Mouse (Mus musculus) intestine, embryonic 14.5 days (tissue): ENCODE data around the gene Aak1. TPM values are rescaled to one million over a fixed set of nuclear protein-coding genes. Genes with fewer than 3 reads are reported as not detected.

Experiments used
- ATAC-seq: fragments of 200-750 bp; cut with Nextera tagmentation; replicated peaks from 2 replicates; pipeline ENCODE4 v1.8.0; 2017; ENCODE audit warnings: low read depth, moderate number of reproducible peaks, moderate TSS enrichment, moderate library complexity; ENCODE audit not compliant: low FRiP score, low TSS enrichment
- DNase-seq: peaks from one replicate; pipeline ENCODE4 v3.0.0-alpha.2; 2018; ENCODE audit warnings: low spot score
- H3K27ac ChIP-seq: fragments of 300-500 bp; sonication (generic); 2 replicates; pipeline ENCODE4 v1.5.1; 2014; ENCODE audit warnings: low read depth, mild to moderate bottlenecking, control low read depth
- H3K27me3 ChIP-seq: fragments of 300-500 bp; sonication (generic); replicated peaks from 2 replicates; pipeline ENCODE4 v1.6.1; 2014; ENCODE audit warnings: low read length, control low read depth; ENCODE audit not compliant: control insufficient read depth, insufficient read depth
- H3K36me3 ChIP-seq: fragments of 300-500 bp; sonication (generic); 2 replicates; pipeline ENCODE4 v1.6.1; 2014; ENCODE audit warnings: low read length, control low read depth; ENCODE audit not compliant: control insufficient read depth, insufficient read depth
- H3K4me1 ChIP-seq: fragments of 300-500 bp; sonication (generic); replicated peaks from 2 replicates; pipeline ENCODE4 v1.6.1; 2014; ENCODE audit warnings: low read length, control low read depth, mixed read lengths; ENCODE audit not compliant: control insufficient read depth, insufficient read depth
- H3K4me2 ChIP-seq: fragments of 300-500 bp; sonication (generic); 2 replicates; pipeline ENCODE4 v1.6.1; 2014; ENCODE audit warnings: low read length
- H3K4me3 ChIP-seq: fragments of 300-500 bp; sonication (generic); 2 replicates; pipeline ENCODE4 v1.5.1; 2014; ENCODE audit warnings: low read depth, low read length, control low read depth, mixed read lengths
- H3K9ac ChIP-seq: fragments of 300-500 bp; sonication (generic); 2 replicates; pipeline ENCODE4 v1.6.1; 2014; ENCODE audit warnings: mild to moderate bottlenecking, low read length
- H3K9me3 ChIP-seq: fragments of 300-500 bp; sonication (generic); 2 replicates; pipeline ENCODE4 v1.6.1; 2016; ENCODE audit warnings: low read length, control low read depth; ENCODE audit not compliant: control insufficient read depth
- WGBS: fragments of 180-500 bp; shearing (Covaris S2); extraction: QIAGEN DNeasy Blood & Tissue Kit; methylation state at CpG from one replicate; pipeline ENCODE4 v1.1.7; 2014; 5-methylcytosine and 5-hydroxymethylcytosine counted together
- polyA plus RNA-seq: library from polyadenylated mRNA; unstranded; fragments of >200 nt; fragmentation: Nextera tagmentation; extraction: Ambion mirVana; gene quantifications from 2 replicates; pipeline ENCODE4 v1.2.1, GENCODE M21; 2014

Aak1 gene
- polyA plus RNA-seq, 1 experiment from 2014 or later: 14.0 TPM

DNA sequence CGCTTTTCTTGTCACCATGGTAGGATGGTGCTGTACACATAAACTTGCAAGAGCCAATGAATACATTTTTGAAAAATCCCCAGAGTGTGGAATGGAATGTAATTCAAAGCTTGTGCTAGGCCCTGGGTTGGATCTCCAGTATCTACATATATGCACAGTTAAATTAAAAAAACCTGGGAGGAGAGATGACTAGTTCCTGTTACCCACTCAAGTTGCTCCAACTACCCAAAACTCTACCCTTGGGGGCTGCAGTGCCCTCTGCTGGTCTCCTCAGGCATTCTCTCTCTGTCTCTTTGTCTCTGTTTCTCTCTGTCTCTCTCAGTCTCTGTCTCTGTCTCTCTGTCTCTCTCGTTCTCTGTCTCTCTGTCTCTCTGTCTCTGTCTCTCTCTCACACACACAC is 21.9 kb upstream of the Aak1 start:
- Histone ChIP-seq H3K27ac (no peak overlapping the region), H3K27me3 (no peaks in the 10 kb centered on the region), H3K9me3 (no peaks in the 10 kb centered on the region), H3K4me3 (no peak overlapping the region), H3K4me1 (peaks cover 4% of the 10 kb centered on the region), H3K4me2 (no peak overlapping the region), H3K9ac (no peak overlapping the region), H3K36me3 (no peaks in the 10 kb centered on the region)
- DNase-seq: no peak
- WGBS: 83% methylated on average over 2 of the region's 2 CpGs
- ATAC-seq: no peak

DNA sequence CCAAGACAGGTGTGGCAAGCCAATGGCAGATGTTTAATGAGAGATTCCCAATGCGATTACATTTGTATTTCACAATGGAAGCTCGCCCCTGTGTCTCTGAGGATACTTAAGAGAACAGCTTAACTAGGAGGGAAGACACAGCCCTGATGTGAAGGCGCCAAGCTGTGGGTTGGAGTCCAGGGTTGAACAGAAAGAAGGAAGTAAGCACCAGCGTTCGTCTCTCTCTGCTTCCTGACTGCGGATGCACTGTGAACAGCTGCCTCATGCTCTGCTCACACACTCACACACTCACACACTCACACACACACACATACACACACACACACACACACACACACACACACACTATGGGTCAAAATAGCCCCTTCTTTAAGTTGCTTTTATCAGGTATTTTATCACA is 19.5 kb upstream of the Aak1 start:
- Histone ChIP-seq H3K36me3 (no peaks in the 10 kb centered on the region), H3K4me3 (no peak overlapping the region), H3K9me3 (no peaks in the 10 kb centered on the region), H3K9ac (no peak overlapping the region), H3K27ac (no peak overlapping the region), H3K4me1 (peaks cover 7% of the 10 kb centered on the region; the same call in 1 of the 2 replicates), H3K4me2 (no peak overlapping the region), H3K27me3 (no peaks in the 10 kb centered on the region)
- no peak for DNase-seq
- 82% methylated on average over 6 of the region's 6 CpGs for WGBS
- ATAC-seq: no peak

DNA sequence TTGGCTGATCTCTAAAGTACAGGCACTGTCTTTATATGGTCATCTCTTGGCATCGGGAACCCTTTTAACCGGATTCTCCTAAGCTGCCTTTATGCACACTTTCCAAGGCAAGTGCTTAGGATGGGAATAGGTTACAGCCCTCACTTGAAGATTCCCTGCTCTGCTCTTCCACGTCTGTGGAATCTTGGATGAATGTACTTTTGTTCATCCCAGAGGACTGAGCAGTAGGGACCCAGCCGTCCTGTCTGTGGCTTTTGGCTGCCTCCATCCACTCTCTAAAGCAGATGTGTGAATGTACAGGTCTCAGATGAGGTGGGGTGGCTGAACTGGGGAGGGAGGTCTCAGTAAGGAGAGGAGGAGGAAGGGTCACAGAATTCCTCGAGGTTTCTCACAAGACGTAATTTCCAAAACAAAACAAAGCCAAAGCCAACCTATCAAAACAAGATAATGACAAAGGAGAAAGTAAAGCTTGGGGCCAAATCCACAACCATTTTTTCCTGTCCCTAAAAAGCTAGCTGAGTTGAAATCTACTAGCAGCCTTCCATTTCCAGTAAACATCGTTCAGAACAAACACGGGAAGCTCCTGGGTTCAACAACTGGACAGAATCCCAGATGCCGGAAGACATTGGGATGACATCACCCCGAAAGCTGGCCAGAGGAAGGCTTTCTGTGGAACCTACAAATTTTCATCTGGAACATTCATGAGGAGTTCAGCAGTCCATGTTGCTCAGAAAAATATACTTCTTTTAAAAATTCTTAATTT is 18.4 kb upstream of the Aak1 start:
- H3K4me1 ChIP-seq: peaks cover 7% of the 10 kb centered on the region; the same call in 1 of the 2 replicates
- no peak overlapping the region for H3K4me2 ChIP-seq
- DNase-seq: no peak
- 50% methylated on average over 10 of the region's 10 CpGs for WGBS
- ATAC-seq: 0 out of 2 replicates have a peak, but pooled peaks have one; percentile 58
- H3K4me3 ChIP-seq: no peak overlapping the region
- no peak overlapping the region for H3K9ac ChIP-seq
- H3K27me3 ChIP-seq: no peaks in the 10 kb centered on the region
- H3K36me3 ChIP-seq: no peaks in the 10 kb centered on the region
- H3K27ac ChIP-seq: peak overlapping the region; percentile 55
- no peaks in the 10 kb centered on the region for H3K9me3 ChIP-seq

DNA sequence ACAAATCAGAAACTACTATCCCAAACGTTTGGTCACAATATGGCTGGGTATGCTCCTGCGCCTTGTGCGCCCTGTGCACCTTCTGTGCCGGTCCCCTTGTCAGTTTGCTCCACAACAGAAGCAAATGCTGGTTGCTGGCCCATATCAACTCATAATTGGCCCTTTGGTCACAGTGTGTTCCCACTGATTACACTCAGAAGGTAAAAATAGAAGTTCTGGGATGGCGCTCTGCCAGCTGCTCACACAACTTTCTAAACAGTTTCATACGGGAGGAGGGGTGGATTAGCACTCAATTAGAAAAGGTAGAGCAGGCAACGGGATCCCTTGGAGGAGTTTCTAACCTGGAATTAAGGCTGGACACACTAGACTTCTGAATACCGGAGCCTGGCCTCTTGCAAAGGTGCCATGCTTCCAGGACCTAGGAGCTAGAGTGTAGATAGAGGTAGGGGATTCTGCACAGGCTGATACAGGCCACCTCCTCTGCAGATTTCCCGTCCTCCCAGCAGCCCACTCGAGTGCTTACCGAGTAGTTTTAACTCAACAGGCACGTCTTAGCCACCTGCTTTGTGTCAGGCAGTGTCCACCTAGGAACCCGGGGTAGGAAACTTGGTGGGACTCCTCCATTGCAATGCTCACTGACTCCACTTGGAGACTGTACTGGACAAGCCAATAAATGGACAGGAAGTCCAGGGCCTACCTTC is 16.4 kb upstream of the Aak1 start:
- Histone ChIP-seq H3K27ac (no peak overlapping the region), H3K27me3 (no peaks in the 10 kb centered on the region), H3K9ac (no peak overlapping the region), H3K4me2 (no peak overlapping the region), H3K4me1 (peaks cover 7% of the 10 kb centered on the region; the same call in 1 of the 2 replicates), H3K4me3 (no peak overlapping the region), H3K36me3 (no peaks in the 10 kb centered on the region), H3K9me3 (no peaks in the 10 kb centered on the region)
- WGBS: 70% methylated on average over 13 of the region's 13 CpGs
- ATAC-seq (no peak), DNase-seq (no peak)

DNA sequence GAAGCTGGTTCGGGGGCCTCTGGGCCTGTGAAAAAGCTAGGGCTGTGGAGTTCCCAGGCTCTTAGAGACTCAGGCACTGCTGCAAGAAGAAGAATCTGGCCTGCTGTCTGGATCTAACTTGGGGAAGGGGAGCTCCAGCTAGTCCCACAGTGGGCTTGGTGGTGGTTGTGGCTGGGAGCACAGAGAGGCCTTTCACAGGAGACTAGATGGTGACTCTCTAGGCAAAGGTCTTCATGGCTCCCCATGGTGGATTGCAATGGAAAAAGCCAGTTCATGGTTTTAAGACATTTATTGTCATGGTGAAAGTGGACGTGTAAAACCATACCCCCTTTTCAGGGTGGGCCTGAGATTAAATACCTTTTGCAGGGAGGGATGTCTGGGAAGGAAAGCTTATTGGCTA is 10.2 kb upstream of the Aak1 start:
- Histone ChIP-seq H3K27me3 (no peaks in the 10 kb centered on the region), H3K4me3 (no peak overlapping the region), H3K27ac (no peak overlapping the region), H3K4me2 (no peak overlapping the region), H3K4me1 (no peaks in the 10 kb centered on the region), H3K9me3 (no peaks in the 10 kb centered on the region), H3K36me3 (no peaks in the 10 kb centered on the region), H3K9ac (no peak overlapping the region)
- DNase-seq (no peak), ATAC-seq (no peak)
- WGBS: 74% methylated on average over 2 of the region's 2 CpGs

DNA sequence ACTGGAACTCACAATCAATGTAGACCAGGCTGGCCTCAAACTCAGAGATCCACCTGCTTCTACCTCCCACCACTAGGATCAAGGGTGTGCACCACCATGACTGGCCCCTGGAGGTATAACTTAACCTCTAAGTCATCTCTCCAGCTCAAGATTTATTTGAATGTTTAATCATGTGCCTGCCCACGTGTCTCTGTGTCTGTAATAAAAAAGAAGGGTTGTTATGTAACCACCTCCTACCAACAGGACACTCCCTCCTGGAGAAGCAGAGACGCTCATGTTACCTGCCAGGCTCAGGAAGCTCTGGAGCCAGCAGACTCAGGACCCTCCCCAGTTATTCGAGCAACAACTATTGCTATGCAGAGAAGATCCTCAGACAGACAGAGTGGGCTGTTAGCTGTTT is 7.4 kb upstream of the Aak1 start:
- Histone ChIP-seq H3K4me3 (no peak overlapping the region), H3K4me1 (no peaks in the 10 kb centered on the region), H3K27me3 (no peaks in the 10 kb centered on the region), H3K9ac (no peak overlapping the region), H3K36me3 (no peaks in the 10 kb centered on the region), H3K4me2 (no peak overlapping the region), H3K9me3 (no peaks in the 10 kb centered on the region), H3K27ac (no peak overlapping the region)
- 41% methylated on average over 3 of the region's 3 CpGs for WGBS
- no peak for DNase-seq
- ATAC-seq: no peak

DNA sequence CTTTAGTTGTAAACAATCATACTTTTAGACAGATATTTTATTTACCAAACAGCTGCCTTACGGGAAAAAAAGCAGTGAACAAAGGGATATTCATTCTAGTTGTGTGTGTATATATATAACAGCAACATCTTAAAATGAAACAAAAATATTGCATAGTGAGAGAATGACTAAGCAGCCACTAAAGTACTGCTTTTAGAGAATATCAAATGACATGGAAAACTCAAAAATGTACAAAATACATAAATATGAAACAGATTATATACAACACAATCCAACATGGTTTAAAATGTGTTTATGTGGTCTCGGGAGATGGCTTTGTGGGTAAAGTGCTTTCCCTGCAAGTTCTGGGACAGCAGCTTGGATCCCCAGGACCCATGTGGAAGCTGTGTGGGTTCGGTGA is 5.7 kb upstream of the Aak1 start:
- no peak overlapping the region for H3K9ac ChIP-seq
- DNase-seq (no peak), ATAC-seq (no peak)
- 78% methylated on average over 3 of the region's 3 CpGs for WGBS
- no peak overlapping the region for H3K4me2 ChIP-seq
- no peaks in the 10 kb centered on the region for H3K27me3 ChIP-seq
- H3K4me3 ChIP-seq: no peak overlapping the region
- H3K27ac ChIP-seq: no peak overlapping the region
- 0 out of 2 replicates have a peak, but pooled peaks cover 3% of the 10 kb centered on the region for H3K4me1 ChIP-seq
- no peaks in the 10 kb centered on the region for H3K36me3 ChIP-seq
- no peaks in the 10 kb centered on the region for H3K9me3 ChIP-seq

DNA sequence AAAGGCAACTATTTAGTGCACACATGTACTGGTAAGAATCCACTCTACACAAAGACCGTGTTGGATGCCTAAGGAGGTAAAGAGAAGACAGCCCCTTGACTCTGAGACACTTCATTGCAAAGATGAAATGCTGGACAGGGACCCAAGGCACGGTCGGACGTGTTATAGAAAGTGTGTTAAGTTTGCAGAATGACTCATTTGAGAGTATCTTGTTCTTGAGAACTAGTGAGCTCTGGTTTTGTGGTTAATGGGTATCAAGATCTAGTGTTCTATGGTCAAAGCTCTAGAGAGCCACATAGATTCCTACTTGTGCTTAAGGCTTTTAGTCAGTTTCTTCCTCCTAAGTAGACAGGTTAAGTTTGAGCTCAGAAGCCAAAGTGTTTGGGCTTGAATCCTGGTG is 2.9 kb upstream of the Aak1 start:
- WGBS: 92% methylated on average over 4 of the region's 4 CpGs
- Histone ChIP-seq H3K27me3 (no peaks in the 10 kb centered on the region), H3K36me3 (no peaks in the 10 kb centered on the region), H3K27ac (no peak overlapping the region), H3K9me3 (no peaks in the 10 kb centered on the region), H3K4me2 (no peak overlapping the region), H3K4me3 (no peak overlapping the region), H3K9ac (no peak overlapping the region), H3K4me1 (peaks cover 14% of the 10 kb centered on the region)
- ATAC-seq: no peak
- DNase-seq: no peak

DNA sequence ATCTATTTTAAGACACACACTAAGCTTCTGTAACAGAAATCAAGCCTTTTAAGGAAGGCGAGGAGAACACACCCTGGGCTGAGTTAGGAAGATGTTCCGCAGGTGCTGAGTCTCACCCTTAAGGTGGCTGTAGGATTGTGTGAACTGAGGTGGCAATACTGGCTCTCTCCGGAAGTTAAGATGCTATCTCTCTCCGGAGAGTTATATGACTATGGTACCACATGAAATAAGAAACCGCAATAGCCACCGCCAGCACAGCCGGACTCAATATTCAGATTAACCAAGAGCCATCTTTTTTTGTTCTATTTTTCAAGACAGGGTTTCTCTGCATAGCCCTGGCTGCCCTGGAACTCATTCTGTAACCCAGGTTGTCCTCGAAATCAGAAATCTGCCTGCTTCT is 1.5 kb upstream of the Aak1 start:
- 92% methylated on average over 8 of the region's 8 CpGs for WGBS
- Histone ChIP-seq H3K27me3 (no peaks in the 10 kb centered on the region), H3K36me3 (no peaks in the 10 kb centered on the region), H3K27ac (no peak overlapping the region), H3K4me2 (no peak overlapping the region), H3K4me1 (peaks cover 26% of the 10 kb centered on the region), H3K4me3 (no peak overlapping the region), H3K9me3 (no peaks in the 10 kb centered on the region), H3K9ac (no peak overlapping the region)
- DNase-seq (no peak), ATAC-seq (no peak)
